Mouse (Mus musculus) thymus, postnatal 36 days (tissue): Measurements from ENCODE around the gene Rasl12.

ENCODE experiments used
- DNase-seq, 2 experiments: peaks; one replicate each; pipeline ENCODE4 v3.0.0; 2022; ENCODE audit warnings: mixed read lengths in 2 of 2

Rasl12 gene

DNA sequence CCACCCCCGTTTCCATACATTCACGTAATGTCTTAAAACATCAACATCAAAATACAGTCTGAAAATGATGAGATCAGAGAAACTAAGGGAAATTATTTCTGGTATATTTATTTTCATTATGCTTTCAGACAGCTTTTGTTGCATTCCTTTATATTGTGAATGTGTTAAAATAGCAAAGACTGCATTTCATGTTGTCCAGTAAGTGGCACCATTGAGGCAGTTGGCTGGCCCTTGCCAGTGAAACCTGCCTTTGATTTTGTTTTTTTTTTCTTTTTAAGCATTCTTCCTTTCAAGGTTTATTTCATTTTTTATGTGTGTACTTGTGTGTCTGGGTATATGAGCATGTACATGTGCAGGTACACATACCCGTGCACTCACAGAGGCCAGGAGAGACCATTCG is 46.4 kb downstream of the Rasl12 start:
- no peak for DNase-seq

DNA sequence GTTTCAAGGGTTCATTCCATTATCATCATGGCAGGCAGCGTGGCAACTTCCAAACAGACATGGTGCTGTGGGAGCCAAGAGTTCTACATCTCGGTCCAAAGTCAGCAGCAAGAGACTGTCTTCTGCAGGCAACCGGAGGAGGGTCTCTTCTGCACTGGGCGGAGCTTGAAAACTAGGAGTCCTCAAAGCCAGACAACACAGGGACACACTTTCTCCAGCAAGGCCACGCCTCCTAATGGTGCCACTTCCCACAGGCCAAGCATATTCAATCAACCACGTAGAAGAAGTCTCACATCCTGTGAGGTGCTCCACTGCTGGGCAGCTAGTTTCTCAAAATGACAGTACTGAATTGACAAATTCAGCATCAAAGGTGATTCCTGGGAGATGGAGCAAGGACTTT is 49.6 kb downstream of the Rasl12 start:
- no peak for DNase-seq

DNA sequence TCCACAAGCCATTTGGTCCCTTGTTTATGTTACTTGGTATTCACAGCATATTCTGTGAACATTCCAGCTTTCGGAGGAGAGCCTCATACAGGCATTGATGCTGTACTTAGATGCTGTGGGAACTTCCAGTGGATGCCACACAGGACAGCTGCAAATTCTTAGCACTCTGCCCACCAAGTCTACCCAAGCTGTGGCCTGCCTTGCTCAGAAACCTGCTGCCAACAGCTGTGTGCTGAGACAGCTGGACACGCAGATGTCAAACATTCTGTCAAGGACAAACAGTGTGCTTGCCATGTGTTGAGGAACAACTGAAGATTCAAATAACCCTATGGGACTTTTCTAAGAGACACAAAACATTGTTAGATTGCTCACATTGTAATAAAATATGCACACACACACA is 60.7 kb downstream of the Rasl12 start:
- DNase-seq, result no peak

DNA sequence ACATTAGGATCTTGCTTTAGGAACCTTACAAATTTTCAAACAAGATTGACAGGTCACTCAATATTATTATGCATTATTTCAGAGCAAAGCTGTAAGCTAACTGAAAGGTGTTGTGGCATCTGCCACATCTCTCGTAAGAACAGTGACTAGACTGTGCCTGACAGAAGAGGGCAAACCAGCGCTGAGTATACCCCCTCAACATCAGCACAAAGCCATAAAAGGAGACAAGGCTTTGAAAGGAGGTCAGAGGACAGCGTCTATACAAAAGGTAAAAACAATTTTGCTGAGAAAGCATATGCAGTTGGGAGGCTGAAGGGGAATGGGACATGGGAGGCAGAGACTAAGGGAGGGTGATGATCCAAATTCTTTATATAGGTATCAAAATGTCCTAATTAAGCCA is 61.9 kb downstream of the Rasl12 start:
- DNase-seq, result no peak

DNA sequence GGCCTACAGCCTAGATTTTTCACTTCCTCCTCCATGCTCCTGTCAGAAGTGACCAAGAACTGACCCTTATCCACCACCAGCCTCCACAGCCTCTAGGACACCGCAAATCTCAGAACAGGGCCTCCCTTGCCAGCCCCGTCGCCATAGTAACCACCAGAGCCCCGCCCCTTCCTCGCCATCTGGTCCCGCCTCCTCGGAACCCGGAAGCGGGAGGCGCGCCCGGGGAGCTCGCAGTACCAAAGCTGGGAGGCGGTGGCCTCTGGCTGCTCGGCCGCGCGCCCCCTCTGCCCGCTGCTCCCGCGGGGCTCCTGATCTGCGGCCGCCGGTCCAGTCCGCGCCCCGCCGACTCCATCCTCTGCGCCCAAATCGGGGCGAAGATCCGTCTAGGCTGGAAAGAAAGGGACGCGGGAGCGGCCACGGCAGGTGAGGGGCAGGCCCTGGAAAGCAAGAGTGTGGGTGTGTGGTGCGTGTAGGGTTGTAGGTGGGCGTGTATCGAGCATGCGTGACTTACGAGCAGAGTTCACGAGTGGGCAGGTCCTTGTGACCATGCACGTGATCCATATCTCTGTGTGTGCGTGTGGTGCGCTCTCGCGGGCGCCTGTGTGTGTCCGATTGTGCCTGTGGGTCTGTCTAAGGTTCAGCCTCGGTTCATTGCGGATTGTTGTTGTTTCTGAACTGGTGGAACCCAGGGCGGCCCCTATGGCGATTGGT is 62.6 kb downstream of the Rasl12 start, which contains the start of gene Spg21:
Gene Spg21, plus strand, starts transcription at position 216 of the 711 bp plus-strand sequence.
- DNase-seq, result peak; percentile 96 to 98

DNA sequence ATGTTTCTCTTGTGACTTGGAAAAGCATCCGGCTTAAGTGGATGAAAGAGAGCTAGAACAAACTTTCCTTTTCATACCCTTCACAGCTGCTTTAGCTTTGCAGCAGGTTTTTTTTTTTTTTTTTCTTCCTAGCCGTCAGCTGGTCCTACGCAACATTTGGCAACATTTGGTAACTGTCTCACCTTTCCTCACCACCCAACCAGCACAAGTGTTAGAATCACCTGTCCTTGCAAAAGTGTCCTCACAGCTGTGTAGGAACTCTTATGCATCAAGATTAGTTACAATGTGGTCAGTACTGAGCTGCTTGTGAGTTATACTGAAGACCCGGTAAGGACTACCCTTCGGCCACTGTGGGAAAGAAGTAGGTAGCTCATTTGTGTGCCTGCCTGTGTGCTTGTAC is 64.2 kb downstream of the Rasl12 start:
- no peak for DNase-seq

DNA sequence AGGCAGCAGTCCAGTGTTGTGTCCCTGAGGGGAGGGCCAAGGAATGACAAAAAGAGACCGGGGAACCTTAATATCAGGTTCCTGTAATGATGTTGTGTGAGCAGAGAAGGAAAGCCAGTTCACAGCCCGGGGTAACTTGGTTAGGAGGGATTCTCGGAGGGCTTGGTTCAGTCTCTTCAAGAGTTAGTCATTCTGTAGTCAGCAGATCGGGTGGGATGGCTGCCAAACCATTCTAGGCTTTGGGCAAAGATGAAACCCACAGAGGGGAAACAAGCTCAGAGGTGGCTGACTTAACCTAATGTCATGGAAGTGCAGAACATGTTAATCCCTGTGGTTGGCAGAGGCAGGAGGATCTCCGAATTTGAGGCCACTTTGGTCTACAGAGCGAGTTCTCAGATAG is 65.9 kb downstream of the Rasl12 start:
- no peak for DNase-seq
